Mouse (Mus musculus) mature B cell (primary cell): ENCODE data around the gene Zfp626.
"Not testable (repeated sequence)": the region's sequence is repeated elsewhere in the genome, so short reads cannot be mapped to it uniquely, and the experiment has no call there.

Source experiments
- in situ Hi-C: fragments of 300-500 bp; cut with MboI; formaldehyde crosslinking; loops from 2 replicates; pipeline ENCODE4 v1.14.3; 2019

Zfp626 gene

DNA sequence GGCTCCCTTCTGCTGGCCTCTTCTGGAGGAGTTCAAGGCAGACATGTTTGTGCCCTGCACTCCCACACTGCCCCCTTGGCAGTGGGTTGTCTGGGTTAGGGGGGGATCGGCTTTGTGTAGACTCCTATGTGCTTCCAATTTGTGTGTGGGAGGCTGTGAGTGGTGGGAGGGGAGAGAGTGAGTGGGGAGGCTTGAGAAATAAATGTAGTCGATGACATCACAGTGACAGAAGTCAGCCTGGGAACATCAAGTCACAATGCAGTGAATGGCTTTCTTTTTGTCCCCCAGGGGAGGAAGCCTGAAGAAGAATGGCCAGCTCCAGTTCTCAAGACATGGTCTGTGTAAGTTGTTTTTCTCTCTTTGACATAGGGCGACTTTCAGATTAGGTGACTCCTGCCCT, at the start of gene Zfp626:
Gene Zfp626, plus strand, starts transcription at position 301 of the 400 bp plus-strand sequence.
- in situ Hi-C loops = not testable (repeated sequence)

DNA sequence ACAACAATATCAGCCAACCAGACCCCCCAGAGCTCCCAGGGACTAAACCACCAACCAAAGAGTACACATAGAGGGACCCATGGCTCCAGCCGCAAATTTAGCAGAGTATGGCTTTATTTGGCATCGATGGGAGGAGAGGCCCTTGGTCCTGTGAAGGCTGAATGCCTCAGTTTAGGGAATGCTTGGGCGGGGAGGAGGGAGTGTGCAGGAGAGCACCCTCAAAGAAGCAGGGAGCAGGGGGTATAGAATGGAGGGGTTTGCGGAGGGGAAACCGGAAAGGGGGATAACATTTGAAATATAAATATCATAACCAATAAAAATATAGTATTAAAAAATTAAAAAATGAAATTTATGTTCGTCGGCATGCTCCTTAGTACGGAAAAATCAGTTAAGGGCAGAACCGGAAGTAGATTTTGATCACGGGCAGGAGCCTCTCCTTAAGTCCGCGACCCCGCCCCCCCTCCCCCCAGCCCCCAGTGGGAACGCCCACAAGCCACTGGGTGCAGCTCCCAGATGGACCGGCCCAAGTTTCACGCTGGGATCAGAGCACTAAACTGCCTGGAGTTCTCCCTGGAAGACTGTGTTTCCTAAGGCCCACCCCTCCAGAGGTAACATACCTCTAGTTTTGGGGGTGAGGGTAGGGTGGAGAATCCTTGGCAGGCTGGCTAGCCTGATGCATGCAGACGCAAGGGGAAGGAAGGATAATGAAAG, 41.7 kb upstream of the Zfp626 start:
- in situ Hi-C loops = no loop called here

DNA sequence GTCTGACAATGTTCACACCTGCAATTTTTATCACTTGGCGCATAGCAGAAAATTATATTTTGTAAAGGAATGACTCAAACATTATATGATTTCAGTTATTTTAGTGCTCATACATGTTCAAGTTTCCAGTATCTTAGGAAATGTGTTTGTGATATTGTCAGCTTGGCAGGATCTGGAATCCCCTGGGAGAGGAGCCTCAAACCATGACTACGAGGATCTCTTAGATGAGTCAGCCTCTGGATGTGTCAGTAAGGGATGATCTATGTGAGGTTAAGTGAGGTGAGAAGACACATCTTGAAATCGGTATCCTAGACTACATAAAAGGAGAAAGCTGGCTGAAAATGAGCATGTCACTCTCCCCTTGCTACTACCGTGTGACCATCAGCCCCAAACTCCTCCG, 17.7 kb upstream of the Zfp626 start:
- in situ Hi-C loops = no loop called here

- in situ Hi-C loops = not testable (repeated sequence)
These were observed 13.1 kb upstream of the Zfp626 start for GRCm38 (mm10) chr7:27793865-27794264.

DNA sequence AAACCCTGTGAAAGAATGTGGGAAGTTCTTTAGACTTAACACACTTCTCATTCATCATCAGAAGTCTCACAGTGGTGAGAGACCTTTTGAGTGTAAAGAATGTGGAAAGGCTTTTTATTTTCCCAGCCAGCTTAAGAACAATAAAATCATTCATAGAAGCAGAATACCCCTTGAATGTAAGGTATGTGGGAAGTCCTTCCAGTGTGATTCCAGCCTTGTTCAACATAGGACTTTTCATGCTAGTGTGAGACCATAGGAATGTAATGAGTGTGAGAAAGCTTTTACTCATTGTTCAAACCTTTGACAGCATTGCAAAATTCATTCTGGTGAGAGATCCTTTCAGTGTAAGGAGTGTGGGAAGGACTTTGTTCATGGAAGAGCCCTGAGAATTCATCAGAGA, 12.4 kb upstream of the Zfp626 start:
- in situ Hi-C loops = no loop called here

DNA sequence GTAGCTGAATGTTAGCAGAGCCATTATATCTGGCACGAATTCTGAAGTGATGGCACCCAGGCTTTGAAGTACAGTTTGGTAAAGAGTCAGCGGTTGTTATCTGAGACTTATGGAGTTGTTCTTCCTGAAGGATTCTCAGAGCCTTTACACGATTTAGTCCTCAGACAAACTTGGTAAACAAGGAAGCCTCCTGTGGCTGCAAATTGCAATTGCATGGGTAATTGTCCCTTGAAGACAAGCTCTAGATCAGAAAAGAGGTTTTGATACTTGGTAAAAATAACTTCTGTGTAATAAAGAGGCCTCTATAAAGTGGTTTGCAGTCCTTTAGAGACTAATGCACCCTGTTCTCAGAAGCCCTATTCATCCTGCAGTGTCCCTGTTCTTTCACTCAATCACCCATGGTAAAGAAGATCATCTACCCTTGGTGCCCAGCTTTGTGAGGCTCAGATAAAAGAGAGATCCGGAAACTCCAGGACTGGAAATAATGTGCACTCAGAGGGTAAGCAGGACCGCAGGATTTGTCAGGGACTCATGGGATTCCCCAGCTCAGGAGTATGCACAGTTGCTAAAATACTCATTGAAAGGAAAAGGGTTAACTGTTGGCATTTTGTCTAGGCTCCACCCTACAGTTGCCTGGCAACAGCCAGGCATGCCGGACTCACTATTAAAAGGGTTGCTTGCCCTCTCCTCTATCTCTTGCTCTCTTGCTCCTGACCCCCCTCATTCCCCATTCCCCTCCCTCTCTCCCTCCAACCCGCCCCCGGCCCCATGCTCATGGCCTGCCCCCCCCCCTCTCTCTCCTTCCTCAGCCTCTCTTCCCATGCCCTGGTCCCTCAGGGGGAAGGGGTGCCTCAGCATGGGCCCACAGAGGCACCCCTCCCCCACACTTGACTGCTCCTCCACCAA, 8.8 kb upstream of the Zfp626 start:
- in situ Hi-C loops = no loop called here

- in situ Hi-C loops = no loop called here
These were observed 5.9 kb upstream of the Zfp626 start for GRCm38 (mm10) chr7:27801137-27801536.

DNA sequence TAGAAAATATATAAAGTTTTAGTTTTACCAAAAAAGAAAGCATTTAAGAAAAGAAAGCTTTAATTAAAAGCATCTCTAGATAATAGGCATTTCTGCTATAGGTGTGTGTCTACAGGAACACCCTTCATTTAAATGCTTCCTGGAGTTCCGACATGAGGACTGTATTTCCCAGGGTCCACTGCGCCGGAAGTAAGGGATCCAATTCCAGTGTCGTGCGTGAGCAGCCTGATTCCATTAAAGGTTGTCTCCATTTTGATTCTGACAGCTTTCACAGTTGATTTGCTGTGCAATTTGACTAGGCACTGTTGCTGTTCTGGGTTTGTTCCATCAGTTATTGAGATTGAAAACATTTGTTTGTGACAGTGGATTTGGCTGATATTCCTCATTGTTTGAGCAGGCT, 4.0 kb upstream of the Zfp626 start:
- in situ Hi-C loops = no loop called here

GRCm38 (mm10) chr7:27804297-27805030, 2.5 kb upstream of the Zfp626 start:
- in situ Hi-C loops = no loop called here

DNA sequence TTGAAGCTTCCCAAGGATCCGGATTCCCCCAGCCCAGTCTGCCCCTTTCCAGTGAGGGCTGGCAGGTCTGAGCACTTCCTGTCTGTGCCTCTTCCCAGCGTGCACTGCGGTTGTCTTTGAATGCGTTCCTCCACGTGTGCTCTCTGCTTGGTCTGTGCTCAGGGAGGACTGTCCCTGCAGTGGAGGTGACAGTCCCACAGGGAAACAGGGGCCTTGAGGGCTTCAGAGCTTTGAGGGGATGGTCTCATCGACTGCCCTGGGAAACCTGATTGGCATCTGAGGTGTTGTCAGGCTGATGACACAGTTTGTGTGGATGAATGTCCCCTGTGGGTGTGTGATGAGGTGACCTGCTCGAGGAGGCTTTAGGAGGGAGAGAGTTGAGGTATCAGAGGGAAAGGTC, 309 bp downstream of the Zfp626 start:
- in situ Hi-C loops = not testable (repeated sequence)

DNA sequence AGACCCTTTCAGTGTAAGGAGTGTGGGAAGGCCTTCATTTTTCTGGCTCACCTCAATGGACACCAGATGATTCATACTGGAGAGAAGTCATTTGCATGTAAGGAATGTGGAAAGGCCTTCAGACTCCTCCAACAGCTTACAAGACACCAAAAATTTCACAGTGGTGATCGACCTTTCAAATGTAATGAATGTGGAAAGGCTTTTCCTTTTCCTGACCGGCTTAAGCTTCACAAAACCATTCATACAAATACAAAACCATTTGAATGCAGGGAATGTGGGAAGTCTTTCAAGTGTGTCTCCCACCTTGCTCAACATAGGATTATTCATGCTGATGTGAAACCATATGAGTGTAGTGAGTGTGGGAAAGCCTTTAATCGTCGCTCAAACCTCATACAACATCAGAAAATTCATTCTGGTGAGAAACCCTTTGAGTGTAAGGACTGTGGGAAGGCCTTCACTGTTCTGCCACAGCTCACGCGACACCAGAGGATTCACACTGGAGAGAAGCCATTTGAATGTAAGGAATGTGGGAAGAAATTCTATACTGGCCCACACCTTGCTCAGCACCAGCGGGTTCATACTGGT, 11.6 kb downstream of the Zfp626 start:
- in situ Hi-C loops = no loop called here

DNA sequence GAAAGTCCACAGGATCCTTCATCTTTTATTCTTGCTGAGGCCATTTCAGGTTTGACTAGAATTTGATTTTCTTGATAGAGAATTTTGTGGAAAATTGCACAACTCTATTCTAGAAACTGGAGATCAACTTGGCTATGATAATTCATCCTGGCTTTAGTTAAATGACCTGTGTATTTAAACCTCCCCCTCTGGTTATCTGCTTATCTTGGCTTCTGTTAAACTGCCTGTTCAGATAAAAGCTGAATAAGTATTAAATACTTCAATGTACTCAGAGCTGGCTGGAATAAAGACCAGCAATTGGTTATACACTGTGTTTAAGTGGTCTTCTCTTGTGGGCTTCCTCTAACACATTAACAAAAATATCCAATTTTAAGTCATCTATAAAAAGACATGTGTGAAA, 15.6 kb downstream of the Zfp626 start:
- in situ Hi-C loops = no loop called here

GRCm38 (mm10) chr7:27834131-27834530, 27.1 kb downstream of the Zfp626 start:
- in situ Hi-C loops = loop anchor here (10.0 kb wide), 1 partner anchor 91 kb away; the partner anchor contains the start of gene Zfp974

DNA sequence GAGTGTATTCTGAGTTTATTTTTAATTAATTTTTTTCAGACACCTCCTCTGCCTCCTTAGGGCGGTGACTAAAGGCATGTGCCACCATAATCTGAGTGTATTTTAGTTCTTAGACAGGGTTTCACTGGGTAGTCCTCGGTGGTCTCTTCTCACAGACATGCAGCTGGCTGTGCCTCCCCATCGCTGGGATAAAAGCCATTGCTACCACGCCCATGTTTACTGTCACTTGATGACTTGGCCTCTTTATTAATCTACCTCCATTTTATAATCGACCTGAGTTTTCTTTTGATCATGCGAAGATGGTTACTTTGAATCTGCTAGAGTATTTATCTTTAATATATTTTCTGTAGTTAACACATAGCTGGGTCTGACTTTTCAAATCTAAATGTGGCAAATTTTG, 30.9 kb downstream of the Zfp626 start:
- in situ Hi-C loops = loop anchor here (10.0 kb wide), 1 partner anchor 87 kb away; the partner anchor contains the start of gene Zfp974

DNA sequence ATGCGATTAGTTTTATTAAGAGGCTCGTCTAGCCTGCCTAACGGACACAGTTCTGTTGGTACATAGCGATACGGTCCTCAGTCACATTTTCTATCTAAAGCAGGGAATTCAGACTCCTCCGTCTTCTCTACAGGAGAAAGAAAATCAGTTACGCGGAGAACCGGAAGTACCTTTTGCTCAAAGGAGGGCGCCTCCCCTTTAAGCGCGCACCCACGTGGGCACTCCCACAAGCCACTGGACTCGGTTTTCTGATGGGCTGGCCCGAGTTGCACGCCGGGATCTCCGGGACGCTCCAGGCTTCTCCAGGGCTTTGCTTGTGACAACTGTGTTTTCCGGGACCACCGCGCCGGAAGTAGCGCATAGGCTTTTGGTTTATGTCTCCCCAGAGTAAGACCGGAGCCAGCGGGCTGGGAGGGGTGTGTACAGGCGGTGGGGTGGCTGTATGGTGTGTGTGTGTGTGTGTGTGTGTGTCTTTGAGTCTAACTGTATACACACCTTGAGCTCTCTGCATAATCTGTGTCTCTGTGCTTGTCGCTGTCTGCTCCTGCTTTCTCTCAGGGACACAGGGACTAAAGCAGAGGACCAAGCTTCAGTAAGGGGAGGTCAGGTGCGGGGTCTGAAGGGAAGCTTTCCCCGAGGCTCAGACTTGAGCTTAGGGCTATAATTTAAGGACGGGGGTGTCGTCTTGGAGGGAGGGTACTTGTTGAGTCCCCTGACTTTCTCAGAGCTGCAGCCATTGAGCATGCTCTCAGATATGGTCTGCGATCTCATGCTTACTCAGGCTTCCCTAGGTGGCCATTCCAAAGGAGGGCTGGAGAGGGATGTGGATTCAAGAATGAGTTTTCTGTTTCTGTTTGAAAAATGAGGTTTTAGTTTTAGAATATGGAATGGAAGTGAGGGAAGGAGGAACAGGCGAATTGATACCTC, 31.6 kb downstream of the Zfp626 start, which contains the start of gene Zfp59:
Gene Zfp59, plus strand, starts transcription at position 285 of the 927 bp plus-strand sequence.
- in situ Hi-C loops = loop anchor here (10.0 kb wide), 1 partner anchor 86 kb away; the partner anchor contains the start of gene Zfp974

GRCm38 (mm10) chr7:27839596-27839995, 32.6 kb downstream of the Zfp626 start:
- in situ Hi-C loops = loop anchor here (10.0 kb wide), 1 partner anchor 85 kb away; the partner anchor contains the start of gene Zfp974

DNA sequence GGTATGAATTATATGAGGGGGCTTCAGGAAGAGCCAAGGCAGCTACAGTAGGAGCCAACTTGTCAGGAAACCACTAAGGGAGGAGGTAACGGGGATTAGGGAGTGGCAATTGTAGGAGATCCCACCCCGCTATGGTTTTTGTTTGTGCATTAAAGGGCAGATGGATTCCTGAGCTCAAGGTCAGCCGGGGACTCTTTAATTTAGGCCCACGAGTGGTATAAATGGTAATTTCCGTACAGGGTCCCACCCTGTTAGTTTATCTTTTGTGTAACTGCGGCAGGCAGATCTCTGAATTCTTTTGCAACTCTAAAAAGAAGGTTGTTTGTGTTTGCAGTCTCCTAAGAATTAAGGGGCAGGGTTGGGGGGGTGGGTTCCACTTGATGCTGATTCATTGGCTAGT, 33.1 kb downstream of the Zfp626 start:
- in situ Hi-C loops = no loop called here

DNA sequence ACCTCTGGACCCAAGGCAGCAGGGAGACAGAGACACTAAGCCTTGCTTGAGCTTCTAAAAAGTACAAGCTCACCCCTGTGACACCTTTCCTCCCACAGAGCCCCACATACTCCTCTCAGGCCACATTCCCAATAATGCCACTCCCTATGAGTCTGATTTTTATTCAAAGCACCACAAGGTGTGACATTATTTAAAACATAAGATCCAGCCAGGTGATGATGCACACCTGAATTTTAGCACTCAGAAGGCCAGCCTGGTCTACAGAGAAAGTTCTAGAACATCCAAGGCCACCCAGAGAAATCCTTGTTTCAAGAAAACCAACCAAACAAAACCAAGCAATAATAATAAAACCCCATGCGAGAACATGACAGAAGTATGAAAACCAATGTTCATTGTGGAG, 50.2 kb downstream of the Zfp626 start, which contains the start of gene Zfp607a:
Gene Zfp607a, plus strand, starts transcription at position 301 of the 400 bp plus-strand sequence.
- in situ Hi-C loops = no loop called here

DNA sequence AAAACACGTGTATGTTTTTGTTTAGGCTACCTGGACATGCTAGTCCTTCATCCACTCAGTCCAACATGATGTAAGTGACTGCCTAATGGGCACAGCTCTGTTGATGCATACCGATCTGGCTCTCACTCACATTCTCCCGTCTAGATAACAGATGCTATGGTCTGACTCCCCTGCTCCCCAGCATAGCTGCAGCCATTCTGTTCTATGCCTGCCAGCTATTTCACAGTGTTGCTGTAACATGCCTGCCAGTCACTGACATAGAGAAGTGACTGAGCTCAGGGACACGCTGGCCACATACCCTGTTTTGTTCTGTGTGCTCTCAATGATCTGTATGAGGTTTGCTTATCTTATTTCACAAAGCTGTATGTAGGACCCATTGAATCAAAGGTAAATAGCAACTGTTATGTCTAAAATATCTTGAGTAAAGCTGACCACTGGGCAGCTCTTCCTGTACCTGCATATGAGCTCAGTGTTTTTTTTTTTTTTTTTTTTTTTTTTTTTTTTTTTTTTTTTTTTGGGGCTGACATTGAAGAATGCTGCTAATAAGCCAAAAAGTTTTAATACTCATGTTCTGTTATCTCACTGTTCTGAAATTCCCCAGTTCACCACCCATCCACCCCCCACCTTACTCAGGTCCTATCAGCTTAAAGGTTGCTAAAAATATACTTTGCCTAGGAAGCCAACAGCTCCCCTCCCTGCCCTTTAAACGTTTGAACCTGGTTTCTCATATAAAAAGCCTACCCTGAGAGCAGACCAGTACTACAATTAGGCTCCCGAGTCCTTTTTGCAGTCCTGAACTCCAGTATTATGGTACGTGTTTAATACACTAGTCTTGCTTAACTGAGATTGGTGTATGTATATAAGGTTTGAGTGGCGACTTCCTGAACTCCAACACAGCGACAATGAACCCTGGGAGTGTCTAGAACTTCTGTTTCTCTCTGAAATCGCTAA, 52.6 kb downstream of the Zfp626 start:
- in situ Hi-C loops = no loop called here
